Mouse (Mus musculus): ENCODE results near the gene Gh. TPM values are rescaled to one million over a fixed set of nuclear protein-coding genes. Genes with fewer than 3 reads are reported as not detected.
A peak's percentile ranks its signal among the peaks of the same experiment; 100 is the strongest.

Gene Gh
- polyA plus RNA-seq, 1 experiment from 2014 or later = not detected

- Histone ChIP-seq H3K9ac (no peak overlapping the region), H3K4me1 (replicated peaks) (peaks cover 28% of the 10 kb centered on the region), H3K4me2 (no peak overlapping the region), H3K27ac (replicated peaks) (no peak overlapping the region), H3K4me3 (no peak overlapping the region), H3K27me3 (no peaks in the 10 kb centered on the region), H3K36me3 (no peaks in the 10 kb centered on the region), H3K9me3 (no peaks in the 10 kb centered on the region)
- 89% methylated on average over 7 of the region's 7 CpGs for WGBS
- no peak for ATAC-seq (ENCODE audit: low FRiP score, low read depth)
Observed at GRCm38 (mm10) chr11:106274971-106275411, 26.7 kb downstream of the Gh start.

- Histone ChIP-seq H3K27me3 (no peaks in the 10 kb centered on the region), H3K4me2 (no peak overlapping the region), H3K9me3 (no peaks in the 10 kb centered on the region), H3K27ac (replicated peaks) (no peak overlapping the region), H3K4me1 (replicated peaks) (peaks cover 30% of the 10 kb centered on the region), H3K4me3 (no peak overlapping the region), H3K9ac (no peak overlapping the region), H3K36me3 (no peaks in the 10 kb centered on the region)
- WGBS = 94% methylated on average over 1 of the region's 1 CpGs
- no peak for ATAC-seq (ENCODE audit: low FRiP score, low read depth)
Observed at GRCm38 (mm10) chr11:106274374-106274773, 27.3 kb downstream of the Gh start.

- Histone ChIP-seq H3K36me3 (no peaks in the 10 kb centered on the region), H3K4me2 (peak overlapping the region; percentile 81), H3K4me3 (peak overlapping the region; percentile 90; the same call in 1 of the 2 replicates), H3K27ac (replicated peaks) (no peak overlapping the region; the same call in 1 of the 2 replicates), H3K9me3 (no peaks in the 10 kb centered on the region), H3K9ac (no peak overlapping the region), H3K4me1 (replicated peaks) (peaks cover 36% of the 10 kb centered on the region), H3K27me3 (no peaks in the 10 kb centered on the region)
- WGBS = 96% methylated on average over 6 of the region's 6 CpGs
- ATAC-seq (ENCODE audit: low FRiP score, low read depth) = no peak
Observed at GRCm38 (mm10) chr11:106273811-106274210, 27.9 kb downstream of the Gh start.

- WGBS = 18% methylated on average over 16 of the region's 16 CpGs
- peak; percentile 17 for ATAC-seq (ENCODE audit: low FRiP score, low read depth)
- H3K4me1 ChIP-seq (replicated peaks) = peaks cover 41% of the 10 kb centered on the region
Observed at GRCm38 (mm10) chr11:106273311-106273684, 28.4 kb downstream of the Gh start.

GRCm38 (mm10) chr11:106272644-106273310, 28.9 kb downstream of the Gh start, which contains the start of gene Smarcd2:
Smarcd2 (minus strand) TSS chr11:106272972.
- H3K36me3 ChIP-seq = no peaks in the 10 kb centered on the region
- H3K27ac ChIP-seq (replicated peaks) = peak within 1 kb of the TSS; percentile 87
- H3K4me2 ChIP-seq = peak within 1 kb of the TSS; percentile 81
- ATAC-seq (ENCODE audit: low FRiP score, low read depth) = peak; percentile 92
- under 1% methylated on average over 70 of the region's 72 CpGs for WGBS
- peaks cover 46% of the 10 kb centered on the region for H3K4me1 ChIP-seq (replicated peaks)
- no peaks in the 10 kb centered on the region for H3K27me3 ChIP-seq
- H3K4me3 ChIP-seq = peak within 1 kb of the TSS; percentile 90
- peak within 1 kb of the TSS; percentile 83 for H3K9ac ChIP-seq
- no peaks in the 10 kb centered on the region for H3K9me3 ChIP-seq

More at GRCm38 (mm10) chr11:106273311-106273684, 28.4 kb downstream of the Gh start:
- peak overlapping the region; percentile 81 for H3K4me2 ChIP-seq
- H3K27ac ChIP-seq (replicated peaks) = peak overlapping the region; percentile 87
- peak overlapping the region; percentile 90 for H3K4me3 ChIP-seq
- H3K27me3 ChIP-seq = no peaks in the 10 kb centered on the region
- H3K36me3 ChIP-seq = no peaks in the 10 kb centered on the region
- no peaks in the 10 kb centered on the region for H3K9me3 ChIP-seq
- H3K9ac ChIP-seq = peak overlapping the region; percentile 83

GRCm38 (mm10) chr11:106271794-106272643, 29.6 kb downstream of the Gh start:
- peak overlapping the region; percentile 81 for H3K4me2 ChIP-seq
- H3K36me3 ChIP-seq = peaks cover 2% of the 10 kb centered on the region; the same call in 1 of the 2 replicates
- 0 out of 2 replicates have a peak, but pooled peaks have one; percentile 14 for ATAC-seq (ENCODE audit: low FRiP score, low read depth)
- H3K9me3 ChIP-seq = no peaks in the 10 kb centered on the region
- WGBS = 2% methylated on average over 33 of the region's 41 CpGs
- no peaks in the 10 kb centered on the region for H3K27me3 ChIP-seq
- H3K4me3 ChIP-seq = peak overlapping the region; percentile 90
- H3K4me1 ChIP-seq (replicated peaks) = peaks cover 53% of the 10 kb centered on the region
- H3K9ac ChIP-seq = peak overlapping the region; percentile 83
- peak overlapping the region; percentile 87 for H3K27ac ChIP-seq (replicated peaks)

- no peaks in the 10 kb centered on the region for H3K27me3 ChIP-seq
Observed at GRCm38 (mm10) chr11:106271131-106271793, 30.4 kb downstream of the Gh start.

GRCm38 (mm10) chr11:106269060-106269431, 32.6 kb downstream of the Gh start:
- Histone ChIP-seq H3K9ac (no peak overlapping the region), H3K4me3 (no peak overlapping the region), H3K36me3 (peaks cover 31% of the 10 kb centered on the region), H3K9me3 (no peaks in the 10 kb centered on the region), H3K27ac (replicated peaks) (peak overlapping the region; percentile 56), H3K4me2 (0 out of 2 replicates have a peak overlapping the region, but pooled peaks have one; percentile 9), H3K4me1 (replicated peaks) (peaks cover 48% of the 10 kb centered on the region), H3K27me3 (no peaks in the 10 kb centered on the region)
- no peak for ATAC-seq (ENCODE audit: low FRiP score, low read depth)
- 31% methylated on average over 3 of the region's 3 CpGs for WGBS

More at GRCm38 (mm10) chr11:106271131-106271793, 30.4 kb downstream of the Gh start:
- Histone ChIP-seq H3K4me1 (replicated peaks) (peaks cover 52% of the 10 kb centered on the region), H3K27ac (replicated peaks) (peak overlapping the region; percentile 87), H3K4me2 (peak overlapping the region; percentile 81), H3K9me3 (no peaks in the 10 kb centered on the region), H3K4me3 (peak overlapping the region; percentile 90), H3K36me3 (peaks cover 9% of the 10 kb centered on the region), H3K9ac (peak overlapping the region; percentile 83)
- no peak for ATAC-seq (ENCODE audit: low FRiP score, low read depth)
- WGBS = 43% methylated on average over 5 of the region's 5 CpGs

- Histone ChIP-seq H3K4me3 (no peak overlapping the region), H3K9me3 (no peaks in the 10 kb centered on the region), H3K4me1 (replicated peaks) (peaks cover 46% of the 10 kb centered on the region), H3K27me3 (no peaks in the 10 kb centered on the region), H3K27ac (replicated peaks) (peak overlapping the region; percentile 56), H3K4me2 (peak overlapping the region; percentile 9; the same call in 1 of the 2 replicates), H3K9ac (0 out of 2 replicates have a peak overlapping the region, but pooled peaks have one; percentile 20), H3K36me3 (peaks cover 37% of the 10 kb centered on the region)
- ATAC-seq (ENCODE audit: low FRiP score, low read depth) = no peak
- WGBS = 30% methylated on average over 8 of the region's 8 CpGs
Observed at GRCm38 (mm10) chr11:106268326-106269059, 33.2 kb downstream of the Gh start.

GRCm38 (mm10) chr11:106267871-106268270, 33.8 kb downstream of the Gh start:
- Histone ChIP-seq H3K9me3 (no peaks in the 10 kb centered on the region), H3K9ac (no peak overlapping the region), H3K36me3 (peaks cover 42% of the 10 kb centered on the region), H3K4me2 (peak overlapping the region; percentile 9), H3K4me3 (no peak overlapping the region), H3K4me1 (replicated peaks) (peaks cover 42% of the 10 kb centered on the region), H3K27ac (replicated peaks) (peak overlapping the region; percentile 56), H3K27me3 (no peaks in the 10 kb centered on the region)
- whole genome bisulfite sequencing = 45% methylated on average over 5 of the region's 5 CpGs
- no peak for ATAC-seq (ENCODE audit: low FRiP score, low read depth)

- Histone ChIP-seq H3K27me3 (no peaks in the 10 kb centered on the region), H3K4me3 (no peak overlapping the region), H3K36me3 (peaks cover 47% of the 10 kb centered on the region), H3K4me1 (replicated peaks) (peaks cover 42% of the 10 kb centered on the region), H3K9ac (no peak overlapping the region), H3K4me2 (peak overlapping the region; percentile 9; the same call in 1 of the 2 replicates), H3K9me3 (no peaks in the 10 kb centered on the region), H3K27ac (replicated peaks) (peak overlapping the region; percentile 56)
- 59% methylated on average over 15 of the region's 15 CpGs for WGBS
- 0 out of 2 replicates have a peak, but pooled peaks have one; percentile 23 for ATAC-seq (ENCODE audit: low FRiP score, low read depth)
Observed at GRCm38 (mm10) chr11:106267311-106267852, 34.3 kb downstream of the Gh start.

All from hindbrain, embryonic 15.5 days (tissue).